9 mouse cellular contexts compared by ENCODE assay signal in the genomic region with DNA sequence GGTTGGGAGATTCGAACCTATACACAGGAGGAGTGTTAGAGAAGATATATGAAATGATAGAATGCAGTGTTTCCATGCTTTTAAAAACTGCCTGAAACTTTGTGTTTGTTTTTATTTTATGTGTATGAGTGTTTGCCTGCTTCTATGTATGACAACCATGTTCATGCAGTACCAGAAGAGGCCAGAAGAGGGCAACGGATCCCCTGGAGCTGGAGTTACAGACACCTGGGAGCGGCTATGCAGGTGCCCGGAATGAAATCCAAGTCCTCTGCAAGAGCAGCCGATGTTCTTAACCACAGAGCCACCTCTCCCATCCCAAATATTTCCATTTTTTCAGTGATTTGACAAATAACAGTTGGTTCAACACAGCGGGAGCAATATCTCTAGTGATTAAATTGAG.
DNase-seq lines count a peak whose midpoint lies in the region; ATAC-seq and TF ChIP-seq lines count a peak whose summit lies in the region.
"Had no signal": no experiment of that assay in that cellular context is flagged by ENCODE, and none has a peak within 500 bp of the region (broad histone marks: within the 10 kb centered on the region; RNA-seq: fewer than 3 reads in every experiment).

No protein-coding gene starts in this region.

- H3K4me3 ChIP-seq in liver, postnatal 0 days (ENCODE audit: low read depth, low read length), result no peak overlapping the region

- H3K36me3 ChIP-seq in liver, postnatal 0 days (replicated peaks; ENCODE audit: insufficient read depth, low read length), result no peaks in the 10 kb centered on the region

- no peaks in the 10 kb centered on the region for H3K9me3 ChIP-seq in liver, postnatal 0 days (ENCODE audit: low read length)

- H3K9ac ChIP-seq in liver, postnatal 0 days (replicated peaks), result no peak overlapping the region

- DNase-seq in adrenal gland, postnatal 10 days, result peak; percentile 51
- no peak for DNase-seq in adrenal gland, adult 8-10 months
- DNase-seq in liver, postnatal 0 days, result peak; percentile 35
- no peak for DNase-seq in liver
- peak; percentile 35 to 55 for DNase-seq in adrenal gland, postnatal 36 days
- DNase-seq in mesoderm, embryonic 11.5 days (ENCODE audit: low read depth, low spot score), result peak; percentile 41
- no peak for DNase-seq in spleen, postnatal 36 days (ENCODE audit: low spot score in 2 of 2)
- DNase-seq in layer of hippocampus, postnatal 14 days (ENCODE audit: low spot score in 2 of 2), result no peak
- DNase-seq: spleen, adult 18-20 months had no signal

- no peak for TF ChIP-seq EP300 in liver, postnatal 0 days (IDR thresholded peaks at IDR 0.05; ENCODE audit: low read depth)

- ATAC-seq in liver, postnatal 0 days, result no peak

- no peak overlapping the region for H3K4me2 ChIP-seq in liver, postnatal 0 days (ENCODE audit: low read depth, low read length)

- TF ChIP-seq CTCF in liver, postnatal 0 days (IDR thresholded peaks at IDR 0.05; ENCODE audit: low read depth), result peak; percentile 58

- no peaks in the 10 kb centered on the region for H3K27me3 ChIP-seq in liver, postnatal 0 days (ENCODE audit: insufficient read depth, low read length)

- 51% methylated on average over 6 of the region's 6 CpGs for WGBS in liver, postnatal 0 days (ENCODE audit: insufficient replicate concordance)

- no peak overlapping the region for H3K27ac ChIP-seq in liver, postnatal 0 days (ENCODE audit: low read depth)

- peaks cover 2% of the 10 kb centered on the region; the same call in 1 of the 2 replicates for H3K4me1 ChIP-seq in liver, postnatal 0 days (ENCODE audit: insufficient read depth)

Comparison
In these comparisons a context has a peak if more than half of its experiments do, and no peak if none do; other contexts are left out.
1. DNase-seq: peak in adrenal gland, postnatal 10 days (single experiment), liver, postnatal 0 days (single experiment), adrenal gland, postnatal 36 days (2 of 2) and mesoderm, embryonic 11.5 days (single experiment); none in adrenal gland, adult 8-10 months (single experiment), liver (single experiment), spleen, postnatal 36 days (0 of 2) and layer of hippocampus, postnatal 14 days (0 of 2).